Mouse (Mus musculus) stomach, embryonic 15.5 days (tissue): ENCODE measurements around the gene Hectd1. TPM values are rescaled to one million over a fixed set of nuclear protein-coding genes. Genes with fewer than 3 reads are reported as not detected.
A peak's percentile ranks its signal among the peaks of the same experiment; 100 is the strongest.

Experiments used
- ATAC-seq: fragments of 200-750 bp; cut with Nextera tagmentation; 2 replicates; pipeline ENCODE4 v1.8.0; 2017; ENCODE audit warnings: low read depth, moderate number of reproducible peaks, moderate TSS enrichment; ENCODE audit not compliant: insufficient read depth, low FRiP score
- H3K27ac ChIP-seq: fragments of 300-500 bp; sonication (generic); 2 replicates; pipeline ENCODE4 v1.5.1; 2015; ENCODE audit warnings: mild to moderate bottlenecking, inconsistent platforms
- H3K27me3 ChIP-seq: fragments of 300-500 bp; sonication (generic); replicated peaks from 2 replicates; pipeline ENCODE4 v1.6.1; 2015; ENCODE audit warnings: inconsistent platforms
- H3K36me3 ChIP-seq: fragments of 300-500 bp; sonication (generic); 2 replicates; pipeline ENCODE4 v1.6.1; 2015; ENCODE audit warnings: inconsistent platforms
- H3K4me1 ChIP-seq: fragments of 300-500 bp; sonication (generic); 2 replicates; pipeline ENCODE4 v1.6.1; 2015; ENCODE audit warnings: inconsistent platforms
- H3K4me2 ChIP-seq: fragments of 300-500 bp; sonication (generic); 2 replicates; pipeline ENCODE4 v1.6.1; 2015; ENCODE audit warnings: mild to moderate bottlenecking, inconsistent platforms
- H3K4me3 ChIP-seq: fragments of 300-500 bp; sonication (generic); replicated peaks from 2 replicates; pipeline ENCODE4 v1.5.1; 2015; ENCODE audit warnings: inconsistent platforms
- H3K9ac ChIP-seq: fragments of 300-500 bp; sonication (generic); 2 replicates; pipeline ENCODE4 v1.6.1; 2015; ENCODE audit warnings: inconsistent platforms
- H3K9me3 ChIP-seq: fragments of 300-500 bp; sonication (generic); 2 replicates; pipeline ENCODE4 v1.6.1; 2016; ENCODE audit warnings: inconsistent platforms
- WGBS: fragments of 180-500 bp; shearing (Covaris S2); methylation state at CpG from one replicate; pipeline ENCODE4 v1.1.7; 2015; 5-methylcytosine and 5-hydroxymethylcytosine counted together
- polyA plus RNA-seq: library from polyadenylated mRNA; unstranded; fragments of >200 nt; fragmentation: Nextera tagmentation; extraction: Ambion mirVana; gene quantifications from 2 replicates; pipeline ENCODE4 v1.2.1, GENCODE M21; 2015

The Hectd1 gene
- polyA plus RNA-seq, 1 experiment from 2014 or later: 40.7 TPM

GRCm38 (mm10) chr12:51856768-51857295 lies 27.5 kb upstream of the Hectd1 start:
- no peaks in the 10 kb centered on the region for H3K4me1 ChIP-seq
- no peak overlapping the region for H3K4me2 ChIP-seq
- H3K27ac ChIP-seq: no peak overlapping the region
- no peak for ATAC-seq
- H3K27me3 ChIP-seq: no peaks in the 10 kb centered on the region
- H3K4me3 ChIP-seq: no peak overlapping the region
- WGBS: 78% methylated on average over 8 of the region's 8 CpGs
- H3K36me3 ChIP-seq: no peaks in the 10 kb centered on the region
- H3K9ac ChIP-seq: no peak overlapping the region
- H3K9me3 ChIP-seq: no peaks in the 10 kb centered on the region

- Histone ChIP-seq H3K9ac (no peak overlapping the region), H3K36me3 (no peaks in the 10 kb centered on the region), H3K27me3 (no peaks in the 10 kb centered on the region), H3K4me1 (no peaks in the 10 kb centered on the region), H3K4me2 (no peak overlapping the region), H3K9me3 (no peaks in the 10 kb centered on the region), H3K27ac (no peak overlapping the region), H3K4me3 (no peak overlapping the region)
- 87% methylated on average over 2 of the region's 2 CpGs for WGBS
- ATAC-seq: no peak
Observed at GRCm38 (mm10) chr12:51855872-51856271, 26.5 kb upstream of the Hectd1 start.

- H3K4me2 ChIP-seq: no peak overlapping the region
- no peaks in the 10 kb centered on the region for H3K27me3 ChIP-seq
Observed at GRCm38 (mm10) chr12:51855453-51855852, 26.1 kb upstream of the Hectd1 start.

GRCm38 (mm10) chr12:51851617-51852016 lies 22.3 kb upstream of the Hectd1 start:
- no peak overlapping the region for H3K27ac ChIP-seq
- no peak overlapping the region for H3K4me3 ChIP-seq
- H3K4me1 ChIP-seq: no peaks in the 10 kb centered on the region
- H3K36me3 ChIP-seq: no peaks in the 10 kb centered on the region
- WGBS: 74% methylated on average over 4 of the region's 4 CpGs
- H3K27me3 ChIP-seq: no peaks in the 10 kb centered on the region
- peak; percentile 81; the same call in 1 of the 2 replicates for ATAC-seq
- H3K9me3 ChIP-seq: no peaks in the 10 kb centered on the region
- H3K4me2 ChIP-seq: no peak overlapping the region
- H3K9ac ChIP-seq: no peak overlapping the region

More at GRCm38 (mm10) chr12:51855453-51855852, 26.1 kb upstream of the Hectd1 start:
- no peaks in the 10 kb centered on the region for H3K9me3 ChIP-seq
- no peaks in the 10 kb centered on the region for H3K4me1 ChIP-seq
- no peaks in the 10 kb centered on the region for H3K36me3 ChIP-seq
- 69% methylated on average over 7 of the region's 7 CpGs for WGBS
- ATAC-seq: no peak
- no peak overlapping the region for H3K9ac ChIP-seq
- H3K27ac ChIP-seq: no peak overlapping the region
- H3K4me3 ChIP-seq: no peak overlapping the region

GRCm38 (mm10) chr12:51851155-51851554 lies 21.8 kb upstream of the Hectd1 start:
- Histone ChIP-seq H3K4me2 (no peak overlapping the region), H3K9ac (no peak overlapping the region), H3K36me3 (no peaks in the 10 kb centered on the region), H3K4me1 (no peaks in the 10 kb centered on the region), H3K27me3 (no peaks in the 10 kb centered on the region), H3K4me3 (no peak overlapping the region), H3K27ac (no peak overlapping the region), H3K9me3 (no peaks in the 10 kb centered on the region)
- WGBS: 72% methylated on average over 3 of the region's 3 CpGs
- no peak; the same call in 1 of the 2 replicates for ATAC-seq

- 69% methylated on average over 4 of the region's 4 CpGs for WGBS
- Histone ChIP-seq H3K9me3 (no peaks in the 10 kb centered on the region), H3K4me3 (no peak overlapping the region), H3K27me3 (no peaks in the 10 kb centered on the region), H3K4me2 (no peak overlapping the region), H3K9ac (no peak overlapping the region), H3K27ac (no peak overlapping the region), H3K36me3 (no peaks in the 10 kb centered on the region), H3K4me1 (no peaks in the 10 kb centered on the region)
- no peak for ATAC-seq
Observed at GRCm38 (mm10) chr12:51850339-51850738, 21.0 kb upstream of the Hectd1 start.

- Histone ChIP-seq H3K27me3 (no peaks in the 10 kb centered on the region), H3K27ac (no peak overlapping the region), H3K36me3 (no peaks in the 10 kb centered on the region), H3K4me1 (0 out of 2 replicates have a peak, but pooled peaks cover 2% of the 10 kb centered on the region), H3K9ac (no peak overlapping the region), H3K4me3 (no peak overlapping the region), H3K9me3 (no peaks in the 10 kb centered on the region), H3K4me2 (no peak overlapping the region)
- WGBS: 69% methylated on average over 2 of the region's 2 CpGs
- ATAC-seq: no peak
Observed at GRCm38 (mm10) chr12:51849902-51850301, 20.6 kb upstream of the Hectd1 start.

- no peak overlapping the region for H3K4me3 ChIP-seq
- no peak overlapping the region for H3K9ac ChIP-seq
- WGBS: 79% methylated on average over 9 of the region's 9 CpGs
- H3K4me2 ChIP-seq: no peak overlapping the region
- ATAC-seq: no peak
- H3K36me3 ChIP-seq: no peaks in the 10 kb centered on the region
- no peaks in the 10 kb centered on the region for H3K9me3 ChIP-seq
- 0 out of 2 replicates have a peak, but pooled peaks cover 9% of the 10 kb centered on the region for H3K4me1 ChIP-seq
- no peaks in the 10 kb centered on the region for H3K27me3 ChIP-seq
- no peak overlapping the region for H3K27ac ChIP-seq
Observed at GRCm38 (mm10) chr12:51847953-51848680, 18.8 kb upstream of the Hectd1 start.

- H3K4me1 ChIP-seq: 0 out of 2 replicates have a peak, but pooled peaks cover 9% of the 10 kb centered on the region
- no peak for ATAC-seq
- H3K27me3 ChIP-seq: no peaks in the 10 kb centered on the region
- no peaks in the 10 kb centered on the region for H3K36me3 ChIP-seq
- 23% methylated on average over 1 of the region's 1 CpGs for WGBS
- no peak overlapping the region for H3K9ac ChIP-seq
- peak overlapping the region; percentile 95; the same call in 1 of the 2 replicates for H3K27ac ChIP-seq
- H3K4me2 ChIP-seq: peak overlapping the region; percentile 70
- peak overlapping the region; percentile 55; the same call in 1 of the 2 replicates for H3K4me3 ChIP-seq
- no peaks in the 10 kb centered on the region for H3K9me3 ChIP-seq
Observed at GRCm38 (mm10) chr12:51845261-51845660, 15.9 kb upstream of the Hectd1 start.

- peak; percentile 99 for ATAC-seq
- H3K27ac ChIP-seq: peak overlapping the region; percentile 95
- H3K4me1 ChIP-seq: 0 out of 2 replicates have a peak, but pooled peaks cover 9% of the 10 kb centered on the region
- WGBS: 0% methylated on average over 17 of the region's 17 CpGs
- H3K4me3 ChIP-seq: peak overlapping the region; percentile 55
- H3K9me3 ChIP-seq: no peaks in the 10 kb centered on the region
- no peaks in the 10 kb centered on the region for H3K36me3 ChIP-seq
- no peaks in the 10 kb centered on the region for H3K27me3 ChIP-seq
- H3K9ac ChIP-seq: peak overlapping the region; percentile 32; the same call in 1 of the 2 replicates
- peak overlapping the region; percentile 70 for H3K4me2 ChIP-seq
Observed at GRCm38 (mm10) chr12:51844771-51845256, 15.5 kb upstream of the Hectd1 start.

- no peaks in the 10 kb centered on the region for H3K27me3 ChIP-seq
- 0 out of 2 replicates have a peak, but pooled peaks cover 9% of the 10 kb centered on the region for H3K4me1 ChIP-seq
- H3K27ac ChIP-seq: peak overlapping the region; percentile 95
- H3K36me3 ChIP-seq: no peaks in the 10 kb centered on the region
- H3K4me2 ChIP-seq: peak overlapping the region; percentile 70
- no peaks in the 10 kb centered on the region for H3K9me3 ChIP-seq
- no peak for ATAC-seq
- WGBS: 30% methylated on average over 15 of the region's 15 CpGs
- peak overlapping the region; percentile 55 for H3K4me3 ChIP-seq
- peak overlapping the region; percentile 32; the same call in 1 of the 2 replicates for H3K9ac ChIP-seq
Observed at GRCm38 (mm10) chr12:51843576-51844520, 14.5 kb upstream of the Hectd1 start.
